Mouse (Mus musculus) liver, embryonic 11.5 days (tissue): ENCODE results near the gene Csn1s2b. TPM values are rescaled to one million over a fixed set of nuclear protein-coding genes. Genes with fewer than 3 reads are reported as not detected.
"Not testable (repeated sequence)": the region's sequence is repeated elsewhere in the genome, so short reads cannot be mapped to it uniquely, and the experiment has no call there.

Experiments
- ATAC-seq: fragments of 200-750 bp; cut with Nextera tagmentation; replicated peaks from 2 replicates; pipeline ENCODE4 v1.8.0; 2017; ENCODE audit warnings: moderate number of reproducible peaks, mild to moderate bottlenecking, moderate TSS enrichment, moderate library complexity; ENCODE audit not compliant: low FRiP score
- DNase-seq: peaks from one replicate; pipeline ENCODE4 v3.0.0-alpha.2; 2017; ENCODE audit warnings: low spot score
- H3K27ac ChIP-seq: fragments of 300-500 bp; sonication (generic); 2 replicates; pipeline ENCODE4 v1.5.1; 2014; ENCODE audit warnings: mild to moderate bottlenecking, low read depth, low read length, control low read depth
- H3K27me3 ChIP-seq: fragments of 300-500 bp; sonication (generic); replicated peaks from 2 replicates; pipeline ENCODE4 v1.6.1; 2014; ENCODE audit warnings: low read length, mixed read lengths; ENCODE audit not compliant: control insufficient read depth, insufficient read depth
- H3K36me3 ChIP-seq: fragments of 300-500 bp; sonication (generic); 2 replicates; pipeline ENCODE4 v1.6.1; 2014; ENCODE audit warnings: mild to moderate bottlenecking, low read length, moderate library complexity, mixed read lengths; ENCODE audit not compliant: control insufficient read depth, insufficient read depth
- H3K4me1 ChIP-seq: fragments of 300-500 bp; sonication (generic); replicated peaks from 2 replicates; pipeline ENCODE4 v1.6.1; 2014; ENCODE audit warnings: low read length, mixed read lengths; ENCODE audit not compliant: control insufficient read depth, insufficient read depth
- H3K4me2 ChIP-seq: fragments of 300-500 bp; sonication (generic); 2 replicates; pipeline ENCODE4 v1.6.1; 2014; ENCODE audit warnings: mild to moderate bottlenecking, control low read depth, moderate library complexity
- H3K4me3 ChIP-seq: fragments of 300-500 bp; sonication (generic); 2 replicates; pipeline ENCODE4 v1.5.1; 2014; ENCODE audit warnings: low read depth, low read length, control low read depth
- H3K9ac ChIP-seq: fragments of 300-500 bp; sonication (generic); 2 replicates; pipeline ENCODE4 v1.6.1; 2014; ENCODE audit warnings: low read depth, low read length, control low read depth
- H3K9me3 ChIP-seq: fragments of 300-500 bp; sonication (generic); 2 replicates; pipeline ENCODE4 v1.6.1; 2016; ENCODE audit warnings: low read length, inconsistent platforms, mixed read lengths; ENCODE audit not compliant: control insufficient read depth
- WGBS: fragments of 180-500 bp; shearing (Covaris S2); extraction: QIAGEN DNeasy Blood & Tissue Kit; methylation state at CpG from one replicate; pipeline ENCODE4 v1.1.7; 2014; 5-methylcytosine and 5-hydroxymethylcytosine counted together
- polyA plus RNA-seq: library from polyadenylated mRNA; unstranded; fragments of >200 nt; fragmentation: Nextera tagmentation; extraction: Ambion mirVana; gene quantifications from 2 replicates; pipeline ENCODE4 v1.2.1, GENCODE M21; 2014

Csn1s2b gene
- polyA plus RNA-seq = not detected in 2 replicates

GRCm38 (mm10) chr5:87807782-87808181 is at the start of gene Csn1s2b:
Gene Csn1s2b (plus strand): TSS chr5:87808082.
- ATAC-seq (no peak), DNase-seq (no peak)
- Histone ChIP-seq H3K4me3 (no peak within 1 kb of the TSS), H3K27me3 (no peaks in the 10 kb centered on the region), H3K36me3 (no peaks in the 10 kb centered on the region), H3K9ac (no peak within 1 kb of the TSS), H3K9me3 (no peaks in the 10 kb centered on the region), H3K4me1 (no peaks in the 10 kb centered on the region), H3K27ac (no peak within 1 kb of the TSS), H3K4me2 (no peak within 1 kb of the TSS)
- 59% methylated on average over 2 of the region's 2 CpGs for WGBS

GRCm38 (mm10) chr5:87764546-87764945 is 43.3 kb upstream of the Csn1s2b start:
- no peaks in the 10 kb centered on the region for H3K27me3 ChIP-seq
- H3K27ac ChIP-seq = no peak overlapping the region
- WGBS = 74% methylated on average over 3 of the region's 3 CpGs
- DNase-seq (no peak), ATAC-seq (no peak)
- H3K4me1 ChIP-seq = no peaks in the 10 kb centered on the region
- H3K9me3 ChIP-seq = no peaks in the 10 kb centered on the region
- no peaks in the 10 kb centered on the region for H3K36me3 ChIP-seq
- no peak overlapping the region for H3K4me3 ChIP-seq
- no peak overlapping the region for H3K4me2 ChIP-seq
- no peak overlapping the region for H3K9ac ChIP-seq

GRCm38 (mm10) chr5:87772151-87772550 is 35.7 kb upstream of the Csn1s2b start:
- 38% methylated on average over 2 of the region's 2 CpGs for WGBS
- not testable (repeated sequence) for H3K36me3 ChIP-seq, ATAC-seq, H3K4me2 ChIP-seq, H3K4me1 ChIP-seq, H3K9me3 ChIP-seq, H3K9ac ChIP-seq, DNase-seq, H3K27me3 ChIP-seq, H3K27ac ChIP-seq, H3K4me3 ChIP-seq

GRCm38 (mm10) chr5:87774267-87774666 is 33.6 kb upstream of the Csn1s2b start, which contains the start of gene Csn1s2a:
Gene Csn1s2a (plus strand): TSS chr5:87774567.
- no peaks in the 10 kb centered on the region for H3K36me3 ChIP-seq
- DNase-seq = no peak
- no peak for ATAC-seq
- H3K27ac ChIP-seq = no peak within 1 kb of the TSS
- H3K9me3 ChIP-seq = no peaks in the 10 kb centered on the region
- no peak within 1 kb of the TSS for H3K4me3 ChIP-seq
- no peak within 1 kb of the TSS for H3K4me2 ChIP-seq
- no peak within 1 kb of the TSS for H3K9ac ChIP-seq
- no peaks in the 10 kb centered on the region for H3K4me1 ChIP-seq
- WGBS = 72% methylated on average over 1 of the region's 1 CpGs
- no peaks in the 10 kb centered on the region for H3K27me3 ChIP-seq

GRCm38 (mm10) chr5:87782731-87783130 is 25.2 kb upstream of the Csn1s2b start:
- Histone ChIP-seq H3K27ac (no peak overlapping the region), H3K36me3 (no peaks in the 10 kb centered on the region), H3K4me2 (no peak overlapping the region), H3K4me1 (no peaks in the 10 kb centered on the region), H3K9me3 (no peaks in the 10 kb centered on the region), H3K27me3 (no peaks in the 10 kb centered on the region), H3K4me3 (no peak overlapping the region), H3K9ac (no peak overlapping the region)
- 52% methylated on average over 4 of the region's 4 CpGs for WGBS
- no peak for ATAC-seq
- no peak for DNase-seq

- no peak for ATAC-seq
- no peak overlapping the region for H3K27ac ChIP-seq
- H3K27me3 ChIP-seq = no peaks in the 10 kb centered on the region
- no peaks in the 10 kb centered on the region for H3K4me1 ChIP-seq
- H3K9me3 ChIP-seq = no peaks in the 10 kb centered on the region
- no peak overlapping the region for H3K9ac ChIP-seq
- no peak for DNase-seq
- H3K4me2 ChIP-seq = no peak overlapping the region
- H3K4me3 ChIP-seq = no peak overlapping the region
- 50% methylated on average over 2 of the region's 2 CpGs for WGBS
- H3K36me3 ChIP-seq = no peaks in the 10 kb centered on the region
Measured at GRCm38 (mm10) chr5:87809253-87809652, 1.4 kb downstream of the Csn1s2b start.

GRCm38 (mm10) chr5:87825386-87825785 is 17.5 kb downstream of the Csn1s2b start, which contains the start of gene Prr27:
Gene Prr27 (plus strand): TSS chr5:87825686.
- Histone ChIP-seq H3K9me3 (no peaks in the 10 kb centered on the region), H3K4me1 (no peaks in the 10 kb centered on the region), H3K4me2 (no peak within 1 kb of the TSS), H3K9ac (no peak within 1 kb of the TSS), H3K4me3 (no peak within 1 kb of the TSS), H3K36me3 (no peaks in the 10 kb centered on the region), H3K27ac (no peak within 1 kb of the TSS), H3K27me3 (no peaks in the 10 kb centered on the region)
- 57% methylated on average over 1 of the region's 1 CpGs for WGBS
- no peak for DNase-seq
- no peak for ATAC-seq

GRCm38 (mm10) chr5:87855136-87855716 is 47.3 kb downstream of the Csn1s2b start:
- H3K4me3 ChIP-seq = no peak overlapping the region
- H3K4me1 ChIP-seq = no peaks in the 10 kb centered on the region
- ATAC-seq = no peak
- 71% methylated on average over 3 of the region's 3 CpGs for WGBS
- no peak overlapping the region for H3K27ac ChIP-seq
- H3K27me3 ChIP-seq = no peaks in the 10 kb centered on the region
- H3K4me2 ChIP-seq = no peak overlapping the region
- H3K9me3 ChIP-seq = no peaks in the 10 kb centered on the region
- DNase-seq = no peak
- no peaks in the 10 kb centered on the region for H3K36me3 ChIP-seq
- H3K9ac ChIP-seq = no peak overlapping the region

- H3K27me3 ChIP-seq = no peaks in the 10 kb centered on the region
- no peaks in the 10 kb centered on the region for H3K4me1 ChIP-seq
- no peak overlapping the region for H3K9ac ChIP-seq
- no peak overlapping the region for H3K4me2 ChIP-seq
- H3K36me3 ChIP-seq = no peaks in the 10 kb centered on the region
- WGBS = 82% methylated on average over 2 of the region's 2 CpGs
- no peaks in the 10 kb centered on the region for H3K9me3 ChIP-seq
- no peak overlapping the region for H3K27ac ChIP-seq
- no peak for ATAC-seq
- no peak overlapping the region for H3K4me3 ChIP-seq
- no peak for DNase-seq
Measured at GRCm38 (mm10) chr5:87870084-87870483, 62.2 kb downstream of the Csn1s2b start.
